Mouse (Mus musculus) spleen, postnatal 10 days (tissue): Measurements from ENCODE around the gene Ankrd37.

Experiments
- DNase-seq, 2 experiments: peaks; one replicate each; pipeline ENCODE4 v3.0.0; 2021 to 2022; ENCODE audit warnings: low spot score in 2 of 2

The Ankrd37 gene

GRCm38 (mm10) chr8:46005596-46005995 is at the start of gene Ankrd37:
Gene Ankrd37 (minus strand): TSS chr8:46005707.
- no peak for DNase-seq

GRCm38 (mm10) chr8:46040260-46040659 is 34.8 kb upstream of the Ankrd37 start:
- no peak for DNase-seq

GRCm38 (mm10) chr8:46039666-46040065 is 34.2 kb upstream of the Ankrd37 start:
- no peak for DNase-seq

GRCm38 (mm10) chr8:46036217-46036616 is 30.7 kb upstream of the Ankrd37 start:
- DNase-seq: no peak

GRCm38 (mm10) chr8:46024392-46024791 is 18.9 kb upstream of the Ankrd37 start:
- DNase-seq: no peak

- no peak for DNase-seq
These were observed 17.3 kb upstream of the Ankrd37 start for GRCm38 (mm10) chr8:46022758-46023157.

GRCm38 (mm10) chr8:46022203-46022602 is 16.7 kb upstream of the Ankrd37 start:
- no peak for DNase-seq

GRCm38 (mm10) chr8:46010746-46011680 is 5.5 kb upstream of the Ankrd37 start:
- no peak for DNase-seq

GRCm38 (mm10) chr8:46010306-46010705 is 4.8 kb upstream of the Ankrd37 start:
- DNase-seq: no peak

GRCm38 (mm10) chr8:46007050-46007672 is 1.7 kb upstream of the Ankrd37 start:
- DNase-seq: no peak

- DNase-seq: peak; percentile 94 to 98
These were observed 5.5 kb downstream of the Ankrd37 start for GRCm38 (mm10) chr8:45999784-46000705.

GRCm38 (mm10) chr8:45999138-45999783 is 6.2 kb downstream of the Ankrd37 start, which contains the start of gene Lrp2bp:
Gene Lrp2bp (plus strand): TSS chr8:45999303.
- DNase-seq: peak in 1 of 2 experiments; percentile 28

GRCm38 (mm10) chr8:45998228-45998627 is 7.3 kb downstream of the Ankrd37 start:
- DNase-seq: no peak

- DNase-seq: no peak
These were observed 9.9 kb downstream of the Ankrd37 start for GRCm38 (mm10) chr8:45995576-45995975.

GRCm38 (mm10) chr8:45994111-45994510 is 11.4 kb downstream of the Ankrd37 start:
- DNase-seq: peak in 1 of 2 experiments; percentile 40

GRCm38 (mm10) chr8:45990631-45991310 is 14.7 kb downstream of the Ankrd37 start:
- DNase-seq: no peak

- no peak for DNase-seq
These were observed 17.3 kb downstream of the Ankrd37 start for GRCm38 (mm10) chr8:45988189-45988588.

GRCm38 (mm10) chr8:45986665-45987064 is 18.8 kb downstream of the Ankrd37 start:
- DNase-seq: no peak

GRCm38 (mm10) chr8:45975837-45976468 is 29.6 kb downstream of the Ankrd37 start:
- DNase-seq: no peak
